Mouse (Mus musculus) stomach, embryonic 15.5 days (tissue): Measurements from ENCODE around the gene Dync1i2. TPM values are rescaled to one million over a fixed set of nuclear protein-coding genes. Genes with fewer than 3 reads are reported as not detected.
A peak's percentile ranks its signal among the peaks of the same experiment; 100 is the strongest.

Experiments used
- ATAC-seq: fragments of 200-750 bp; cut with Nextera tagmentation; 2 replicates; pipeline ENCODE4 v1.8.0; 2017; ENCODE audit warnings: low read depth, moderate number of reproducible peaks, moderate TSS enrichment; ENCODE audit not compliant: insufficient read depth, low FRiP score
- H3K27ac ChIP-seq: fragments of 300-500 bp; sonication (generic); 2 replicates; pipeline ENCODE4 v1.5.1; 2015; ENCODE audit warnings: mild to moderate bottlenecking, inconsistent platforms
- H3K27me3 ChIP-seq: fragments of 300-500 bp; sonication (generic); replicated peaks from 2 replicates; pipeline ENCODE4 v1.6.1; 2015; ENCODE audit warnings: inconsistent platforms
- H3K36me3 ChIP-seq: fragments of 300-500 bp; sonication (generic); 2 replicates; pipeline ENCODE4 v1.6.1; 2015; ENCODE audit warnings: inconsistent platforms
- H3K4me1 ChIP-seq: fragments of 300-500 bp; sonication (generic); 2 replicates; pipeline ENCODE4 v1.6.1; 2015; ENCODE audit warnings: inconsistent platforms
- H3K4me2 ChIP-seq: fragments of 300-500 bp; sonication (generic); 2 replicates; pipeline ENCODE4 v1.6.1; 2015; ENCODE audit warnings: mild to moderate bottlenecking, inconsistent platforms
- H3K4me3 ChIP-seq: fragments of 300-500 bp; sonication (generic); replicated peaks from 2 replicates; pipeline ENCODE4 v1.5.1; 2015; ENCODE audit warnings: inconsistent platforms
- H3K9ac ChIP-seq: fragments of 300-500 bp; sonication (generic); 2 replicates; pipeline ENCODE4 v1.6.1; 2015; ENCODE audit warnings: inconsistent platforms
- H3K9me3 ChIP-seq: fragments of 300-500 bp; sonication (generic); 2 replicates; pipeline ENCODE4 v1.6.1; 2016; ENCODE audit warnings: inconsistent platforms
- WGBS: fragments of 180-500 bp; shearing (Covaris S2); methylation state at CpG from one replicate; pipeline ENCODE4 v1.1.7; 2015; 5-methylcytosine and 5-hydroxymethylcytosine counted together
- polyA plus RNA-seq: library from polyadenylated mRNA; unstranded; fragments of >200 nt; fragmentation: Nextera tagmentation; extraction: Ambion mirVana; gene quantifications from 2 replicates; pipeline ENCODE4 v1.2.1, GENCODE M21; 2015

The Dync1i2 gene
- polyA plus RNA-seq, 1 experiment from 2014 or later, result 80.5 TPM

GRCm38 (mm10) chr2:71188861-71189260, 22.6 kb upstream of the Dync1i2 start:
- no peak overlapping the region for H3K27ac ChIP-seq
- no peaks in the 10 kb centered on the region for H3K27me3 ChIP-seq
- WGBS, result 52% methylated on average over 2 of the region's 2 CpGs
- peak; percentile 35; the same call in 1 of the 2 replicates for ATAC-seq
- no peak overlapping the region for H3K9ac ChIP-seq
- H3K4me3 ChIP-seq, result no peak overlapping the region
- H3K4me2 ChIP-seq, result no peak overlapping the region
- no peaks in the 10 kb centered on the region for H3K36me3 ChIP-seq
- no peaks in the 10 kb centered on the region for H3K4me1 ChIP-seq
- H3K9me3 ChIP-seq, result no peaks in the 10 kb centered on the region

DNA sequence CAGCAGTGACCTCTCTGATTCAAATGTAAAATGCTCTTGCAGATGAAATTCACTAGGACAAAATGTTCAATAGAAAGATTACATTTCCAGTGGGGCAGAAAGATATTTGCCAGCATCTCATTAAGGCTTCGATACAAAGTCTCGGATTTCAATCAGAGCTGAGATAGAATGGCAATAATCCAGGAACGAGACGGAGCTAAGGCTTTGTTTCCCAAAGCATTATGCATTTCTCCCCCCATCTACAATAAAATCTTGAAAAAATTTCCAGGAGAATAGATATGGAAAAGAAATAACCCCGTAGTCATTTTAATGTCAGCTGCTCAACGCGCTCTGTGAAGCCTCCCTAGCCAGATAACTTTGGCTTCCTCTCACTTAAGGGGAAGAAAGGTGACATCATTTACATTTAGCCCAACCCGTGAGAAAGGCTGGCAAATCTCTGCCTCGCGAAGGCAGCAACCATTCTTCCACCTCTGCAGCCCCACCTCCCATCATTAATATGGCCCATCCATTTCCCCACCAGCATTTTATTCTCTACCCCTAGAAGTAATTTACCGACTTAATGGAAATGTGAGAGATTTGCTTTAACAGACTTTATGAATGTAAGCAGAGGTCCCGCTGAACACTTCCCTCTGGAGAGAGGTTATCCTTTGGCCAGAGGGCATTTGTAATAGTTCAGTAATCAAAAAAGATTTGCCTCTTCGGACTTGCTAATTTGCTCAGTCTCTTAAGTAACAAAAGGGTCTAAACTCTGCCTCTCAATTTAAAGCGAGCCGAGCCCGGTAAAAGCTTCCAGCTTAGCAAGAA, 19.9 kb upstream of the Dync1i2 start:
- H3K4me2 ChIP-seq, result 0 out of 2 replicates have a peak overlapping the region, but pooled peaks have one; percentile 6
- H3K4me1 ChIP-seq, result no peaks in the 10 kb centered on the region
- no peaks in the 10 kb centered on the region for H3K9me3 ChIP-seq
- 29% methylated on average over 16 of the region's 16 CpGs for WGBS
- H3K27me3 ChIP-seq, result no peaks in the 10 kb centered on the region
- no peak overlapping the region for H3K9ac ChIP-seq
- H3K4me3 ChIP-seq, result no peak overlapping the region
- no peak overlapping the region for H3K27ac ChIP-seq
- ATAC-seq, result no peak
- no peaks in the 10 kb centered on the region for H3K36me3 ChIP-seq

GRCm38 (mm10) chr2:71192195-71192807, 19.2 kb upstream of the Dync1i2 start:
- no peaks in the 10 kb centered on the region for H3K9me3 ChIP-seq
- H3K4me2 ChIP-seq, result 0 out of 2 replicates have a peak overlapping the region, but pooled peaks have one; percentile 6
- no peak overlapping the region for H3K27ac ChIP-seq
- H3K36me3 ChIP-seq, result no peaks in the 10 kb centered on the region
- no peaks in the 10 kb centered on the region for H3K27me3 ChIP-seq
- peaks cover 4% of the 10 kb centered on the region; the same call in 1 of the 2 replicates for H3K4me1 ChIP-seq
- no peak overlapping the region for H3K4me3 ChIP-seq
- ATAC-seq, result no peak
- H3K9ac ChIP-seq, result no peak overlapping the region
- 58% methylated on average over 17 of the region's 17 CpGs for WGBS

GRCm38 (mm10) chr2:71194137-71194960, 17.2 kb upstream of the Dync1i2 start:
- 51% methylated on average over 10 of the region's 10 CpGs for WGBS
- peak; percentile 56; the same call in 1 of the 2 replicates for ATAC-seq
- Histone ChIP-seq H3K27ac (no peak overlapping the region), H3K4me2 (no peak overlapping the region), H3K36me3 (no peaks in the 10 kb centered on the region), H3K4me3 (no peak overlapping the region), H3K9me3 (no peaks in the 10 kb centered on the region), H3K4me1 (peaks cover 6% of the 10 kb centered on the region; the same call in 1 of the 2 replicates), H3K27me3 (no peaks in the 10 kb centered on the region), H3K9ac (no peak overlapping the region)

GRCm38 (mm10) chr2:71196947-71197346, 14.6 kb upstream of the Dync1i2 start:
- no peak for ATAC-seq
- Histone ChIP-seq H3K4me3 (no peak overlapping the region), H3K27me3 (no peaks in the 10 kb centered on the region), H3K4me1 (peaks cover 6% of the 10 kb centered on the region; the same call in 1 of the 2 replicates), H3K27ac (0 out of 2 replicates have a peak overlapping the region, but pooled peaks have one; percentile 31), H3K4me2 (no peak overlapping the region), H3K36me3 (no peaks in the 10 kb centered on the region), H3K9me3 (no peaks in the 10 kb centered on the region), H3K9ac (no peak overlapping the region)
- 53% methylated on average over 4 of the region's 4 CpGs for WGBS

DNA sequence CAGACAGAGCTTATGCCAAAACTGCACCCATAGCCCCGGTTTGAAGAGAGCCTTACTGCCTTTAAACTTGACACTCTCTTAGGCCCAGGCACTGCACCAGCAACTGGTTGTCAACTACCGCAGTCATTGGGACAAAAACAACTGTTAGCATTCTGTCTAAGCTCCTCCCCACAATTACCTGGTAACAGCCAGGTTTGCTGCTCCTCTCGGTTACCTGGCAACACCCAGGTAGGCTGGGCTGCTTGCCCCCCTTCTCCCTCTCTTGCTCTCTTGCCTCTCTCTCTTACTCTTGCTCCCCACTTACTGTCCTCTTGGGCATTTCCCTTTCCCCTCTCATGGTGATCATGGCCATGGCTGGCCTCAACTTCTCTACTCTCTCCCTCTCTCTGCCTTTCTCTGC, 12.6 kb upstream of the Dync1i2 start:
- no peak overlapping the region for H3K4me2 ChIP-seq
- peaks cover 6% of the 10 kb centered on the region; the same call in 1 of the 2 replicates for H3K4me1 ChIP-seq
- WGBS, result 55% methylated on average over 3 of the region's 3 CpGs
- no peaks in the 10 kb centered on the region for H3K9me3 ChIP-seq
- H3K27me3 ChIP-seq, result no peaks in the 10 kb centered on the region
- no peak overlapping the region for H3K4me3 ChIP-seq
- H3K27ac ChIP-seq, result no peak overlapping the region
- H3K36me3 ChIP-seq, result no peaks in the 10 kb centered on the region
- ATAC-seq, result no peak
- no peak overlapping the region for H3K9ac ChIP-seq

GRCm38 (mm10) chr2:71200485-71200884, 11.0 kb upstream of the Dync1i2 start:
- Histone ChIP-seq H3K9me3 (no peaks in the 10 kb centered on the region), H3K4me3 (no peak overlapping the region), H3K4me1 (peaks cover 6% of the 10 kb centered on the region; the same call in 1 of the 2 replicates), H3K9ac (no peak overlapping the region), H3K27ac (no peak overlapping the region), H3K36me3 (no peaks in the 10 kb centered on the region), H3K27me3 (no peaks in the 10 kb centered on the region), H3K4me2 (no peak overlapping the region)
- 60% methylated on average over 4 of the region's 4 CpGs for WGBS
- ATAC-seq, result no peak

- no peak overlapping the region for H3K27ac ChIP-seq
- no peak overlapping the region for H3K9ac ChIP-seq
- WGBS, result 56% methylated on average over 2 of the region's 2 CpGs
- ATAC-seq, result no peak
- no peaks in the 10 kb centered on the region for H3K27me3 ChIP-seq
- no peak overlapping the region for H3K4me3 ChIP-seq
- H3K36me3 ChIP-seq, result no peaks in the 10 kb centered on the region
- no peaks in the 10 kb centered on the region for H3K9me3 ChIP-seq
- peaks cover 6% of the 10 kb centered on the region; the same call in 1 of the 2 replicates for H3K4me1 ChIP-seq
- H3K4me2 ChIP-seq, result no peak overlapping the region
Observed at GRCm38 (mm10) chr2:71201886-71202285, 9.6 kb upstream of the Dync1i2 start.

DNA sequence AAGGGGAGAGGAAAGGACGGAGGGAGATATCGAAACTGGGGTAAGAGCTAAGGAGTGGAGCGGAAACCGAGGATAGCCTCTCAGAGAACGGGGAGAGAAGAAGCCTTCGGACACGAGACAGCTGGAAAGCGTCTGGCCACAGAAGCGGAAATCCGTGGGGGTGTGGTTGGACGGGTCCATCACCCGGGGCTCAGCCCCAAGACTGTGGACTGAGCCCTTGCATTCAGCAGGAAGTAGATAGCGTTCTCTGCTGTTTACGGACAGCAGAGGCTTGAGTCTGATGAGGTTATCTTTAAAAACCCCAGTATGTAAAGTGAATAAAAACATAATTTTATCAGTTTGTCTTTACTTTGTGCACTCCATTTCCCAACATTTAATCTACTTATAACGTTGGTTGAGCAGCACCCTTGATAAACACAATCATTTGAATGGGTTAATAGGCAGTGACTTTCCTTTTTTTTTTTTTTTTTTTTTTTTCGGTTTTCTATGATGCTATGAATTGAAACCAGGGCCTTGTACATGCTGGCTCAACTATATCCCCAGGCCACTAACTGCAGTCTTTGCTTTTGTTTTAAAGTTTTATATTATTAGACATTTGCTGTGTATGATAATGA, 7.6 kb upstream of the Dync1i2 start:
- H3K36me3 ChIP-seq, result no peaks in the 10 kb centered on the region
- 50% methylated on average over 16 of the region's 16 CpGs for WGBS
- H3K9me3 ChIP-seq, result no peaks in the 10 kb centered on the region
- peak overlapping the region; percentile 25; the same call in 1 of the 2 replicates for H3K4me2 ChIP-seq
- no peaks in the 10 kb centered on the region for H3K27me3 ChIP-seq
- H3K4me1 ChIP-seq, result no peaks in the 10 kb centered on the region
- H3K4me3 ChIP-seq, result no peak overlapping the region
- no peak for ATAC-seq
- H3K9ac ChIP-seq, result no peak overlapping the region
- H3K27ac ChIP-seq, result no peak overlapping the region

GRCm38 (mm10) chr2:71209041-71209755, 2.3 kb upstream of the Dync1i2 start:
- WGBS, result 68% methylated on average over 5 of the region's 5 CpGs
- Histone ChIP-seq H3K4me1 (no peaks in the 10 kb centered on the region), H3K27ac (no peak overlapping the region), H3K4me2 (no peak overlapping the region), H3K4me3 (no peak overlapping the region), H3K9me3 (no peaks in the 10 kb centered on the region), H3K36me3 (no peaks in the 10 kb centered on the region), H3K27me3 (no peaks in the 10 kb centered on the region), H3K9ac (no peak overlapping the region)
- no peak for ATAC-seq

GRCm38 (mm10) chr2:71211096-71211495, 410 bp upstream of the Dync1i2 start:
- H3K4me3 ChIP-seq, result no peak overlapping the region
- 91% methylated on average over 2 of the region's 2 CpGs for WGBS

More at GRCm38 (mm10) chr2:71211096-71211495, 410 bp upstream of the Dync1i2 start:
- Histone ChIP-seq H3K27ac (no peak overlapping the region), H3K9me3 (no peaks in the 10 kb centered on the region), H3K27me3 (no peaks in the 10 kb centered on the region), H3K4me2 (no peak overlapping the region), H3K4me1 (no peaks in the 10 kb centered on the region), H3K36me3 (peaks cover 6% of the 10 kb centered on the region; the same call in 1 of the 2 replicates), H3K9ac (no peak overlapping the region)
- no peak for ATAC-seq
